19 mouse cellular contexts compared by ENCODE assay signal in genomic region chr10:94794666-94795244, GRCm38 (mm10).
DNase-seq lines count a peak whose midpoint lies in the region; ATAC-seq lines count a peak whose summit lies in the region.
"Had no signal": no experiment of that assay in that cellular context is flagged by ENCODE, and none has a peak within 500 bp of the region (broad histone marks: within the 10 kb centered on the region; RNA-seq: fewer than 3 reads in every experiment).

No protein-coding gene starts in this region.

- no peak overlapping the region for H3K9ac ChIP-seq in forebrain, embryonic 15.5 days (replicated peaks)
- no peak overlapping the region for H3K9ac ChIP-seq in forebrain, embryonic 11.5 days (ENCODE audit: low read length)
- H3K9ac ChIP-seq in forebrain, embryonic 16.5 days (replicated peaks; ENCODE audit: low read depth, low read length): no peak overlapping the region
- H3K9ac ChIP-seq: embryonic facial prominence, embryonic 15.5 days; heart, embryonic 13.5 days; hindbrain, embryonic 15.5 days had no signal

- H3K36me3 ChIP-seq in forebrain, embryonic 15.5 days: peaks cover 29% of the 10 kb centered on the region
- H3K36me3 ChIP-seq in forebrain, embryonic 11.5 days (ENCODE audit: control insufficient read depth, insufficient read depth, low read length): no peaks in the 10 kb centered on the region; the same call in 1 of the 2 replicates
- peaks cover 13% of the 10 kb centered on the region for H3K36me3 ChIP-seq in forebrain, embryonic 16.5 days (ENCODE audit: control insufficient read depth, insufficient read depth)

- ATAC-seq in forebrain, embryonic 15.5 days (replicated peaks): peak; percentile 73
- ATAC-seq in forebrain, embryonic 11.5 days (replicated peaks; ENCODE audit: low FRiP score): no peak
- peak; percentile 78 for ATAC-seq in forebrain, embryonic 16.5 days
- ATAC-seq: intestine, postnatal 0 days had no signal

- no peak overlapping the region for H3K4me3 ChIP-seq in forebrain, embryonic 15.5 days
- no peak overlapping the region for H3K4me3 ChIP-seq in forebrain, embryonic 11.5 days (ENCODE audit: low read depth, low read length)
- H3K4me3 ChIP-seq in forebrain, embryonic 16.5 days (replicated peaks; ENCODE audit: low read length): no peak overlapping the region
- H3K4me3 ChIP-seq: embryonic facial prominence, embryonic 15.5 days; erythroblast, embryonic 14.5 days; gastrocnemius, adult 2 months; heart, embryonic 13.5 days; hindbrain, embryonic 15.5 days had no signal

- H3K9me3 ChIP-seq in forebrain, embryonic 15.5 days: no peaks in the 10 kb centered on the region
- no peaks in the 10 kb centered on the region for H3K9me3 ChIP-seq in forebrain, embryonic 11.5 days (ENCODE audit: control insufficient read depth, low read length)
- no peaks in the 10 kb centered on the region for H3K9me3 ChIP-seq in forebrain, embryonic 16.5 days (ENCODE audit: control insufficient read depth, low read length)
- H3K9me3 ChIP-seq: embryonic facial prominence, embryonic 15.5 days; heart, embryonic 13.5 days; hindbrain, embryonic 15.5 days had no signal

- no peaks in the 10 kb centered on the region for H3K27me3 ChIP-seq in forebrain, embryonic 15.5 days
- H3K27me3 ChIP-seq in forebrain, embryonic 11.5 days (ENCODE audit: control insufficient read depth, insufficient read depth, low read length): no peaks in the 10 kb centered on the region
- no peaks in the 10 kb centered on the region for H3K27me3 ChIP-seq in forebrain, embryonic 16.5 days (replicated peaks; ENCODE audit: control insufficient read depth, insufficient read depth, low read length)
- H3K27me3 ChIP-seq: embryonic facial prominence, embryonic 15.5 days; heart, embryonic 13.5 days; hindbrain, embryonic 15.5 days had no signal

- DNase-seq in forebrain, embryonic 11.5 days (ENCODE audit: low spot score): no peak
- peak; percentile 57 for DNase-seq in brain, adult 2 months (ENCODE audit: low read depth, low spot score)
- no peak for DNase-seq in right cerebral cortex, postnatal 25 days
- no peak for DNase-seq in cerebellum, adult 9-10 months
- DNase-seq: adrenal gland, adult 8-10 months; adrenal gland, postnatal 36 days; cerebellum, adult 11-12 months; cerebellum, postnatal 10 days; embryo, embryonic 11 days; gastrocnemius, adult 2 months; gastrocnemius, postnatal 25 days; heart, postnatal 36 days had no signal

- peaks cover 12% of the 10 kb centered on the region for H3K4me1 ChIP-seq in forebrain, embryonic 15.5 days
- no peaks in the 10 kb centered on the region; the same call in 1 of the 2 replicates for H3K4me1 ChIP-seq in forebrain, embryonic 11.5 days (replicated peaks; ENCODE audit: control insufficient read depth, insufficient read depth, low read length)
- H3K4me1 ChIP-seq in forebrain, embryonic 16.5 days (replicated peaks; ENCODE audit: control insufficient read depth, insufficient read depth, low read length): peaks cover 12% of the 10 kb centered on the region
- H3K4me1 ChIP-seq: embryonic facial prominence, embryonic 15.5 days; hindbrain, embryonic 15.5 days had no signal

- H3K4me2 ChIP-seq in forebrain, embryonic 15.5 days (replicated peaks): no peak overlapping the region
- no peak overlapping the region for H3K4me2 ChIP-seq in forebrain, embryonic 11.5 days (ENCODE audit: low read depth, low read length, severe bottlenecking)
- no peak overlapping the region for H3K4me2 ChIP-seq in forebrain, embryonic 16.5 days (ENCODE audit: low read length)
- H3K4me2 ChIP-seq: embryonic facial prominence, embryonic 15.5 days; heart, embryonic 13.5 days; hindbrain, embryonic 15.5 days had no signal

- WGBS in forebrain, embryonic 15.5 days: 67% methylated on average over 5 of the region's 5 CpGs
- whole genome bisulfite sequencing in forebrain, embryonic 11.5 days: 93% methylated on average over 5 of the region's 5 CpGs
- 51% methylated on average over 5 of the region's 5 CpGs for WGBS in forebrain, embryonic 16.5 days

- H3K27ac ChIP-seq in forebrain, embryonic 15.5 days (replicated peaks): no peak overlapping the region; the same call in 1 of the 2 replicates
- H3K27ac ChIP-seq in forebrain, embryonic 11.5 days (ENCODE audit: low read depth, low read length): no peak overlapping the region
- no peak overlapping the region for H3K27ac ChIP-seq in forebrain, embryonic 16.5 days (ENCODE audit: low read length)
- H3K27ac ChIP-seq: embryonic facial prominence, embryonic 15.5 days; gastrocnemius, adult 2 months; heart, embryonic 13.5 days; hindbrain, embryonic 15.5 days had no signal
